Mouse (Mus musculus) urinary bladder, adult 18-20 months (tissue): ENCODE results near the gene Gpc6.

Experiments
- DNase-seq, 2 experiments: peaks; one replicate each; pipeline ENCODE4 v3.0.0; 2022; ENCODE audit warnings: low spot score in 2 of 2, mixed read lengths in 2 of 2

The Gpc6 gene

DNA sequence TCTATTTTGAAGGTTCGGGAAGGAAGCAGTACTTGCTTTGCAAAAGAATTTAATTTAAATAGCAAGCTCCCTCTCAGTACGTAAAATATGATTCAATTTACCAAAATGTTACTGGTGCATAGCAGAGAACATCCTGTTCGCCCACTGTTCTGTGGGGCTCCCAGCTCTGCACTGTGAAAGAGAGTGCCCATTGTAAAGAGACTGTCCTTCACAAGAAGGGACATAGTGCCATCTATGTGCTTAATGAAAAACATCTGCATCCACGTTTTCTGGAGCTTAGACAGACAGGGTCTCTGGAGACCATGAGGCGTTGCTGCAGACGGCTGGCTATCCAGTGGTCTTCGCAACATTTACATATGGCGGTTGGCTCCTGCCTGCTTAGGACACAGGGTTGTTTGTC is 998.6 kb downstream of the Gpc6 start:
- no peak for DNase-seq

DNA sequence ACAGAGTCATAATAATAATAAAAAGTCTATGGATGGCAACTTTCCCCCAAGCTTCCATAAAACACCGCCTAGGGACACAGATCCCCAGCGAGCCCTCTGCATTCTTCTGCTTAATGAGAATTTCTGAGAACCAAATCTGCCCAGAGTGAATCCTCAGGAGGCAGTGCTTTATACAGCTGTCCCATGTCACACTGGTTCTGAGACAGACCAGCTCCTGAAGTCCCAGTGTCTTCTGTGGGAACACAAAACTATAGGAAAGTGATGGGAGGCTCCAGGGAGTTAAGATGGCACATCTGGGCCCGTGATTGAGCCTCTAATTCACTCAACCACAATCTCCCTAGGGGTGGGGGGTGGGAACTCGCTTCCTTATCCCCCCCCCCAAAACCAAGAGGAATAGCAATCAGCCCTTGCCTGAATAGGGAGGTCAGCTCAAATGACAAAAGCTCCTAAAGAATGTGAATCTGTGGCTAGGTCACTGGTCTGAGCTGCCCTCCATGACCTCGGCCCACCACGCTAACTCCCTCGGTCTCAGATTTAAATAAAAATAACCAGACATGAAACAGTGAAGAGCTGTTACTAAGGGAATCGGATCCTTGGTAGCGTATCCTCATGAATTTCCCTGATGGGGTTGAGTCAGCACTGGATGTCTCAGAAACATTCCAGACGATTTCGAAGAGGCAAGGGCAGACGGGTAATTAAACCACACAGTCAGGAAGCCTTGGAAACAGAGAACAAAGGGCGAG is 1005.2 kb downstream of the Gpc6 start:
- DNase-seq = no peak

- DNase-seq = no peak
Observed at GRCm38 (mm10) chr14:117930848-117931816, 1006.0 kb downstream of the Gpc6 start.

- DNase-seq = no peak
Observed at GRCm38 (mm10) chr14:117932163-117932851, 1007.2 kb downstream of the Gpc6 start.

GRCm38 (mm10) chr14:117938554-117938953 is 1013.4 kb downstream of the Gpc6 start:
- no peak for DNase-seq

- DNase-seq = no peak
Observed at GRCm38 (mm10) chr14:117939471-117939870, 1014.4 kb downstream of the Gpc6 start.

- no peak for DNase-seq
Observed at GRCm38 (mm10) chr14:117945920-117946503, 1020.9 kb downstream of the Gpc6 start.

DNA sequence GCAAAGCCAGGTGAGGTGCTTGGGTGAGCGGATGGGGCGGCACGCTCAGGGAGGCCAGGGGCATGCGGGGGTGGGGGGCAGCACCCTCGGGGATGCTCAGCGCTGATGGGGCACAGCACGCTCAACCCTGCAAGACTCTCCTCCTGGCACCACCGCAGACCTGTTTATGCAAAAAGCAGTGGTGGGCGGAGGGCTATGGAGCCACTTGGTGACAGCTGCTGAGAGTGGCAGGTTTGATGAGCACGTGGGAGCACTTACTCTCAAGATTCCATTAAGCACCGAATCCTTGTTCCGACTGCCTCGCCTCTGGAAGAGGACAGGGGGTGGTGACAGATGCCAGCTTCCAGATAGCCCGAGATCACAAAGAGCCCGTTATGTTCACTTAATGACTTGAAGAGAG is 1026.2 kb downstream of the Gpc6 start:
- no peak for DNase-seq

DNA sequence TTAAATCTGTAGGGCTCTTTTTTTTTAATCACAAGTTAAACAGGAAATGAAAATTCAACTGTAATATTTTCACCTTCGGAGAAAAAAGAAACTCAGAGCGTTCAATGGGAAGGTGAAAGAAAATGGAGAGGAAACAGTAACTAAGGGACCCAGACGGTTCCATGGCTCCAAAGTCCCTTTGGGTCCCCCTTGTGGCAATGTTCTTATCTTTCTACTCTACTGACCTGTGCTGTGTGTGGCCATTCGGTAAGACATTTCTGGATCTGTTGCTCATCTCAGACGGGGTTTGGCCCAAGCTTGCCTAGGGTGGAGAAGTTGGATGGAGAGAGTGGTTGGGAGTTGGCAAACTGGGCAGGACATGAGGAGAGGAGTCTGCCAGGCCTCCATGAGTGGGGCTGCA is 1026.6 kb downstream of the Gpc6 start:
- DNase-seq = no peak

DNA sequence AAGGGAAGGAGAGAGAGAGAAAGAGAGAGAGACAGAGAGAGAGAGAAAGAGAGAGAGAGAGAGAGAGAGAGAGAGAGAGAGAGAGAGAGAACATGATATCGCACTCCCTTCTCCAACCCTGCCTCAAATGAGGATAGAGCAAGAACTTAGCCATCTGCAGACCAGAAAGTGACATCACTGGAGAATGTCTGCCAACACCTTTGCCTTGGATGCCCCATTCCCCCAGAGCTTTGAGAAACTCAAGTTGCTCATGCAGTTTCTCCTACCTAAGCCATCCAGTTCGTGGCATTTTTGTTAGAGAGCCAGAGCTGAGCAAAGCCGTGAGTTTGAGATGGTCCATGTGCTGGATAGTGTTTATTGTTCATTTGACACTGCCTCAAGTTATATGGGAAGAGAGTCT is 1030.9 kb downstream of the Gpc6 start:
- DNase-seq = no peak

DNA sequence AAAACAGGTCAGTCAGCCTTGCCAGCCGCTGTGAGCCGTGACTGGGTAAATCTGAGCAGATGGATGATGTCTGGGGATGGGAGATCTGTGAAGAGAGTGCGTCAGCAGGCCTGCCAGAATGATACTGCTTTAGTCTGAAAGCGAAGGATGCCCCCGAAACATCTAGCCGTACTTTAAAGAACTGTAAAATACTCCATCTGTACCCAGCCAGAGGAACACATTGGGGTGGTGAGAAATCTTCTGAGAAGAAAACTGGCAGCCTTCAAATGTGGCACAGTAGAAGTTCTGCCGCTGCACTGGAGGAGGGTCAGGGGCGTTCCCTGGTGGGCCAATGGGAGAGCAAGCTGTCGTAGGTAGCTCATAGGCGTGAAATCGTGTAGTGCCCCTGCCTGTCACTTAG is 1033.3 kb downstream of the Gpc6 start:
- DNase-seq = no peak

DNA sequence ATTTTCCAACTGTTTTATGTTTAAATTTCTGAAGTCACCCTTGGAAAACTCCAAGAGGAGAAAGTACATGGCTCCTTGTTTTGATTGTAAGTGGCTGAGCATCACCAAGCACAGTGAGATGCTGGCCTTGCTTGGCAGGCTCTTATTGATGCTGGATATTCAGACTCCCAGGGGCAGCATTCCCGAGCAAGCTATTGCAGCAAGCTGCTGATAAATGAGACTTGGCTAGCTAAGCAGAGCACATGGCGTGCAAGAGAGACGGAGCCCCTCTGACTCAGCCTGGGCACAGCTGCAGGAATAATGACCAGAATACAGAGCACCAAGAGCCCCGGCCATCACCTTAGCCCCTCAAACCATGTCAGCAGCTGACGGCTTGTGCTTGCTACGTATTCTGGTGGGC is 1036.2 kb downstream of the Gpc6 start:
- DNase-seq = no peak

DNA sequence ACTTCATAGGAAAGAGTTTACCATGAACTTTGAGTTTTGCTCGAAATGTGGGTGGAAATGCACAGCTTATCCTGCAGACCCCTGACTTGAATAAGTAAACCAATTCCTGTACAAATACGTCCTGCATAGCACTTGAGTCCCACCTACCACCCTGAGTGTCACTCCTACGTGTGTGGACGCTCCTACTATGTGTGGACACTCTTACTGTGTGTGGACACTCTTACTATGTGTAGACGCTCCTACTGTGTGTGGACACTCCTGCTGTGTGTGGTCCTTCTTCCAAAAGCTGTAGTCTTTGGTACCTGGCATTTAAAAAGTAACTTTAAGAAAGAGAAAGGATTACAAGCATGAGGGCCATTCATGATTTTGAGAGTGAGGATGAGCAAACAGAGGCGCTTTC is 1036.7 kb downstream of the Gpc6 start:
- no peak for DNase-seq

DNA sequence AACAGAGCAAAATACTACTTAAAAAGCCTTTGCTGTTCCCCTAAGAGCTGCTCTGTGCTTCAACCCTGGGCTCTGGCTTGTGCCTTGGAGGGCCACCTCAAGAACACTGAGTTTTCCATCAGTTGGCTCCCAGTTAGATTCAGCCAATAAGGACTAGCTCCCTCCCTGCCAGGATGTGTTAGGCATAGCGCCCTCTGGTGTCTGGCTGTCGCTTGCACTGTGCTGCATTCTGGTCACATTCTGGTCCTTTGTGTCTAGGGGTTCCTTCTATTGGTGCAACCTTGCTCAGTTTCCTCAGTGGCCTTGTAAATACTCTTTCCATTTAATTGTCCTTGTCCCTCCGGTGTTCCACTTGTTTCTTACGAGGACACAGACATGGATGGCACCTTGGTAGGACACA is 1037.3 kb downstream of the Gpc6 start:
- DNase-seq = no peak

GRCm38 (mm10) chr14:117972576-117972975 is 1047.5 kb downstream of the Gpc6 start:
- no peak for DNase-seq

DNA sequence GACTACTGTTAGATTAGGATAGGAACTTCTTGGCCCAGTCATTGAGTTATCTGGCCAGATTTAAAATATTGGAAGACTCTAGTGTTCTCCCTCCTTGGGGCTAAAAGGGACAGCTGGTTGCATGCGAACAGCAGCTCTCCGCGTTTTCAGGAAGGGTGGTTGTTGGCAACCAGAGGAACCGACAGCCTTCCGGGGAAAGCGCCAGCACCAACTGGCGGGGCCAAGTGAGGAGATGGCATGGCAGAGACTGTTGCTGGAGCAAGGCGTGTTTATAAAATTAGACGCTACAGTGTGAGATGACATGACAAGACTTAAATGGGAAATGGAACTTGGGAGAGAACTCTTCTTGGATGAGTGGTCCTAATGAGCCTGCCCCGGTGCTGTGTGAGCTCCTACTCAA is 1056.4 kb downstream of the Gpc6 start:
- DNase-seq = no peak

DNA sequence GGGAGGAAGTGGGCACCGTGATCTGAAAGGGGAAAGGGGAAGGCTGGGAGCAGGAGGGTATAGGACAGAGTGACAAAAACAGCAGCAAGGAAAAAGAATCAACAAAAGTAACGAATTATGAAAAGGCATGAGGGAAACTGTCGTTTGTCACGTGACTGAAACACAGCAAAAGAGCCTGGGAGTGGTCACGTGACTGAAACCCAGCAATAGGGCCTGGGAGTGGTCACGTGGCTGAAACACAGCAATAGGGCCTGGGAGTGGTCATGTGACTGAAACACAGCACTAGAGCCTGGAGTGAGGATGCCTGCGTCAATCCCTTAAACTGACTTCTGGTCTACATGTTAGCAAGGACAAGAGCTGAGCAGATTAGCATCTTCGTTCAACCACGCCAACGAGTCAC is 1063.3 kb downstream of the Gpc6 start:
- DNase-seq = no peak

DNA sequence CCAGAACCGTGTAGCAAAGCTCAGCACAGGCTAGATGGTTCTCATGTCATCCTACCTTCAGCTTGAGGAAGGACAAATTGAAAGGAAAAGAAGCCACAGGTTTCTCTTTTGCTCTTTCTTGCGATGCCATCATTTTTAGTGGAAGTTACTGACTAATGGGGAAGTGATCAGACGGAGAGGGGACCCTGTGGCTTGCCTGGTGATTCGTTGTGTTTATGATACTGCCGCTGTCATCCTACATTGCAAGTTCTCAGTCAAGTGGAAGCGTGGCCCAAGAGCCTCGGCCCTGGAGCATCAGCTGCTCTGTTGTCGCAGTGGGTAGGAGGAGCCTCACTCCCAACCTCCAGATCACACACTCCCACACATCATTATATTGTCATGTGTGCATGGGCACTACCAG is 1065.1 kb downstream of the Gpc6 start:
- DNase-seq = no peak

DNA sequence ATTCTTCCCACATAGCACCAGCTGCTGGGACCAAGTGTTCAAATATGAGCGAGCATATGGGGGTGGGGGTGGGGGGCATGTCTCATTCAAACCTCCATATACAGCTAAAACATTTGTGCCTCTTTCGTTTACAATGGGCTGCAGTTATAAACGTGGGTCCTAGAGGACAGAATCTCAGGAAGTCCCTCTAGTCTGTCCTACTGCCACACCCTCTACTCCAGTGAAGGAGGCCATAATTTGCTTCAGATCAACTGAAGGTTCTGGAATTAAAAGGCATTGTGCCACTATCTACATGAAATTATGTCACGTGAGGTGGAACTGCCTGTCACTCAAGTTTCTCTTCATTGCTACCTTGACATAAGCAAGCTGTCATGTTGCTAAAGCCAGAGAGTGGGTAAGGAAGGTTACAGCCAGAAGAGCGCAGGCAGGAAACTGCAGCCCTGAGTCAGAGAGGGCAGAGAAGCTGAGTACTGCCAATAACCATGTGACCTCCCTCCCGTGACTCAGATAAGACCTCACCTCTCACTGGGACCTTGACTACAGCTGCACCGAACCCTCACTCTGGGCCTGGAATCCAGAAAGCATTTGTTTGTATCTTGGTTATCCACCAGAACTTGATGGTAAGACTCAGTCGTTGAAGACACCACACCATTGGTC is 1067.6 kb downstream of the Gpc6 start:
- no peak for DNase-seq

GRCm38 (mm10) chr14:117993845-117994244 is 1068.7 kb downstream of the Gpc6 start:
- no peak for DNase-seq

GRCm38 (mm10) chr14:118004434-118004833 is 1079.3 kb downstream of the Gpc6 start:
- no peak for DNase-seq
